Mouse (Mus musculus) midbrain, embryonic 10.5 days (tissue): ENCODE results near the gene Mrpl14. TPM values are rescaled to one million over a fixed set of nuclear protein-coding genes. Genes with fewer than 3 reads are reported as not detected.

Source experiments
- DNase-seq: peaks from one replicate; pipeline ENCODE4 v3.0.0-alpha.2; 2017; ENCODE audit warnings: low spot score
- H3K27ac ChIP-seq: fragments of 300-500 bp; sonication (generic); replicated peaks from 2 replicates; pipeline ENCODE4 v1.5.1; 2016; ENCODE audit warnings: mild to moderate bottlenecking
- H3K27me3 ChIP-seq: fragments of 300-500 bp; sonication (generic); 2 replicates; pipeline ENCODE4 v1.6.1; 2016; ENCODE audit warnings: low read depth, mild to moderate bottlenecking; ENCODE audit not compliant: poor library complexity, severe bottlenecking
- H3K36me3 ChIP-seq: fragments of 300-500 bp; sonication (generic); 2 replicates; pipeline ENCODE4 v1.6.1; 2016; ENCODE audit warnings: mild to moderate bottlenecking, moderate library complexity
- H3K4me1 ChIP-seq: fragments of 300-500 bp; sonication (generic); 2 replicates; pipeline ENCODE4 v1.6.1; 2016
- H3K4me3 ChIP-seq: fragments of 300-500 bp; sonication (generic); 2 replicates; pipeline ENCODE4 v1.5.1; 2016; ENCODE audit warnings: mild to moderate bottlenecking, moderate library complexity
- H3K9me3 ChIP-seq: fragments of 300-500 bp; sonication (generic); replicated peaks from 2 replicates; pipeline ENCODE4 v1.6.1; 2016; ENCODE audit warnings: mild to moderate bottlenecking
- WGBS: fragments of 180-500 bp; shearing (Covaris S2); methylation state at CpG from one replicate; pipeline ENCODE4 v1.1.7; 2016; 5-methylcytosine and 5-hydroxymethylcytosine counted together
- polyA plus RNA-seq: library from polyadenylated mRNA; unstranded; fragments of >200 nt; fragmentation: Nextera tagmentation; extraction: Ambion mirVana; gene quantifications from 2 replicates; pipeline ENCODE4 v1.2.1, GENCODE M21; 2016

Gene Mrpl14
- polyA plus RNA-seq, 1 experiment from 2014 or later = 155 TPM

DNA sequence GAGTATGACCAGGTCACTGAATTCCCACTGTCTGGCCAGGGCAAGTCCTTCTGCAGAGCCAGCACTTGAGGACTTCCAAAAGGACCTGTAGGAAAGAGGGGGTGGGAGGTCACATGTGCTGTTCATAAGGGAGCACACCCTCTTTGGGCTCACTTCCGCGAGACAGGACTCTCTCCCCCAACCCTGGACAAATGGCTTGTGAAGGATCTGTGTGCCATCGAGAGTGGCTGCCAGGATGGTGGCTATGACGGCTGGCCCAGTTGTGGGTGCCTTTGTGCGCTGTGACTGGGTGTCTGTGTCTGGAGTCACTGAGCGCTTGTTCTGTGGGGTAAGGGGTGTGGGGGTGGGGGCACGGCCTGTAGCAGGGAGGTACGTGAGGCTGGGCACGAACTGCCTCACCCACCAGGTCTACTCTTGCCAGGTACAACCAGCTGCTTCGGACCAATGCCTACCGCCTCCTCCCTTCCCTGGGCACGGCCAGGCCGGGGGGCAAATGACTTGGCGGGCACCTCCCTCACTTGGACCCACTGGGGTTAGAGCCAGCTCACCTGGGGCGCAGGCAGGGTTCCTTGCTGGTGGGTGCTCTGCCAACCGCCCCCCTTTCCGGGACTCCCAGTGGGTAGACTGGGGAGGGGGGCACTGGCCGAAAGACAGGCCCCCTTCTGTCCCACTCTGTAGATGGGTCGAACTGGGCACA, 47.1 kb downstream of the Mrpl14 start:
- WGBS = 61% methylated on average over 19 of the region's 19 CpGs
- H3K9me3 ChIP-seq = no peaks in the 10 kb centered on the region
- DNase-seq = no peak
- peaks cover 49% of the 10 kb centered on the region for H3K27me3 ChIP-seq
- H3K27ac ChIP-seq = peak overlapping the region; percentile 98
- H3K36me3 ChIP-seq = no peaks in the 10 kb centered on the region
- H3K4me1 ChIP-seq = peaks cover 78% of the 10 kb centered on the region
- H3K4me3 ChIP-seq = peak overlapping the region; percentile 57

- H3K4me1 ChIP-seq = peaks cover 72% of the 10 kb centered on the region
- under 1% methylated on average over 41 of the region's 41 CpGs for WGBS
- H3K27ac ChIP-seq = peak within 1 kb of the TSS; percentile 98
Observed at GRCm38 (mm10) chr17:45733735-45734301, 47.7 kb downstream of the Mrpl14 start, which contains the start of gene 1600014C23Rik. TSS of gene 1600014C23Rik (minus strand) at chr17:45733844.

DNA sequence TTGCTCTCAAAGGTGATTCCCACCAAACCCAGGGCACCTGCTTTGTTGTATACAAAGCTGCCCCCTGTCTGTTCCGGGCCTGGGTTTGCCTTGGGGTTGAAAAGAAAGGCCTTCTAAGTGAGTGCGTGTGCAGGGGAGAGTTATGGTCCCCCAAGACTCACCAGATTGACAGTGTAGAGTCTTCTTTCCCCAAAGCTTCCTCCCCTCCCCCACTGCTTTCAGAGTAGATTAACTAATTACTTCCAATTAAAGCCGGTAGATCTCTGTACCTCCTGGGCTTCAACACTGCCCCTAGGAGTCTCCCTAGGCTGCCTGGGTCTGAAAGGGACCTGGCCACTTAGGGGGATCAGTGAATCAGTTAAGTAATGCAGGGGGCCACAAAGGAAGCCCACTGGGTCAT, 48.2 kb downstream of the Mrpl14 start:
- Histone ChIP-seq H3K36me3 (no peaks in the 10 kb centered on the region), H3K27me3 (peaks cover 47% of the 10 kb centered on the region), H3K4me1 (peaks cover 68% of the 10 kb centered on the region), H3K9me3 (no peaks in the 10 kb centered on the region), H3K4me3 (peak overlapping the region; percentile 57), H3K27ac (peak overlapping the region; percentile 98)
- no peak for DNase-seq
- 10% methylated on average over 3 of the region's 3 CpGs for WGBS

More at GRCm38 (mm10) chr17:45733735-45734301, 47.7 kb downstream of the Mrpl14 start, which contains the start of gene 1600014C23Rik:
- H3K27me3 ChIP-seq = peaks cover 49% of the 10 kb centered on the region
- H3K36me3 ChIP-seq = no peaks in the 10 kb centered on the region
- peak; percentile 61 for DNase-seq
- no peaks in the 10 kb centered on the region for H3K9me3 ChIP-seq
- H3K4me3 ChIP-seq = peak within 1 kb of the TSS; percentile 57

- no peak for DNase-seq
- Histone ChIP-seq H3K9me3 (no peaks in the 10 kb centered on the region), H3K4me3 (peak overlapping the region; percentile 58), H3K27ac (peak overlapping the region; percentile 98), H3K27me3 (peaks cover 42% of the 10 kb centered on the region), H3K36me3 (no peaks in the 10 kb centered on the region), H3K4me1 (peaks cover 62% of the 10 kb centered on the region)
- 50% methylated on average over 4 of the region's 4 CpGs for WGBS
Observed at GRCm38 (mm10) chr17:45734881-45735280, 48.8 kb downstream of the Mrpl14 start.

DNA sequence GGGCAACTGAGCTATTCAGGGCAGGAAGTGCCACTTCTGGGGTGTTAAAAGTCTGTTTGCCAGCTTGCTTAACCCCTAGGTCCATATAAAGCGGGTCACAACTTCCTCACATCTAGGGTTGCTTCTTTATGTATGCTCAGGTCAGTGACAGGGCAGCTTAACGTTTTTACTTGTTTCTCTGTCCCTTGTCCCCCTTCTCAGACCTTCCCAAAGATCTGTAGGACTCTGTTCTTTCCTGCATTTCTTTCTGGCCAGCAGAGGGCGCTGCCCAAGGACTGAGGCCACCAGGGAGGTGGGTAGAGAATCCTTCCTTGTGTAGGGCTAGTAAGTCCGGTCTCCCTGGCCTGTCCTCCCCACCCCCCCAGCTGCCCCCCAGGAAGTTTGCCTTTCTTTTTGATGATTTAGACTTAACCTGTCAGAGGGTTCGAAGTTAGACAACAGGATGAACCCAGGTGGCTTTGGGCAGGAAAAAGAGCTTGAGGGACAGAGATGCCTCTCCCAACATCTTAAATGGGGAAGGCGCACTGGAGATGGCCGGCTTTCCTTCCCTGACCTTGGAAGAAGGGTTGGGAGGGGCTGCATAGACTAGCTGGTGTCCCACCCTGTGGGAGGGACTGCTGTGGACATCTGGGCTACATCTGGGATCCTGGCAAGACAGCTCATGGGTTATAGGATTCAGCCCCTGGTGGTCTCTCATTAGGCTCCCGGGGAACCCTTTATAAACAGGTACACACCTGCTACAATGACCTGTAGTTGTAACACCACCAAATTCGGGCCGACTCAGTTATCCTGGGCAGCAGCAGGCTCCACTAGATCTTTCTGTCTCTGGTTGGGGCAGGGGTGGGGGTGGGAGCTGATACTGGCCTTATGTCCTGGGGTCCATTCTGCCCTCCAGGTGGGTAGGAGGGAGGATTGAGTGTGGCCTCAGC, 49.5 kb downstream of the Mrpl14 start:
- no peaks in the 10 kb centered on the region for H3K36me3 ChIP-seq
- DNase-seq = peak; percentile 92
- peaks cover 54% of the 10 kb centered on the region for H3K4me1 ChIP-seq
- WGBS = 7% methylated on average over 10 of the region's 10 CpGs
- H3K9me3 ChIP-seq = no peaks in the 10 kb centered on the region
- H3K27ac ChIP-seq = peak overlapping the region; percentile 98
- H3K4me3 ChIP-seq = peak overlapping the region; percentile 58
- H3K27me3 ChIP-seq = peaks cover 37% of the 10 kb centered on the region

DNA sequence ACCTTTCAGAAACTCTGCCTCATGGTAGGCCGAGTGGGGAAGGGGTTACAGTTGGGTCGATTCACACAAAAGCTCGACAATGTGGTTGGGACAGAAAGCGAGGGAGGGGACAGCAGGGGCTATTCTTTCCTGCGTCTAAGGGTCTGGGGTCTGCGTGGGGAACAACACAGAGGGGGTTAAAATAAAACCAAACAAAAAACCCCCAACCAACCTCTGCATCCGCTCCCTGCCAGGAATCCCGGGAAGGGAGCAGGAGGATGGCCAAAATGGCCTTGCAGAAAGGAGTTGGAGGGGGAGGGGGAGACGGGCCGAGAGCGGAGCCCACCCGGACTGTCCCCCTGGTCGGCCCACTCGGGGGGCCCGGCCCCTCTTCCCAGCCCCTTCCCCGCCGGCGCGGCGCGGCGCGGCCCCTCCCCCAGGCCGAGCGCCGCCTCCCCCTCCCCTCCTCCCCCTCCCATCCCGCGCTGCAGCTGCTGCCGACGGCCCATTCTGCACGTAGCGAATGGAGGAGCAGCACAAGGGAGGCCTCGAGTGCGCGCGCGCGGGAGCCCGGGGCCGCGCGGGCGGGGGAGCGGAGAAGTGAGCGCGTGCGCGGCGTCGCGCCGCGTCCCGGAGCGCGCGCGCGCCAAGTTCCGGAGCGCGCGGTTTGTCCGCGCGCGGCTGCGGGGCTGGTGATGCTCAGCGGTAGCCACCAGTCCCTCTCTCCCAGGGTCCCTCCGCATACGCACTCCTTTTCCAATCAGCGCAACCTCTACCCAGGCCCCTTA, 50.4 kb downstream of the Mrpl14 start:
- peaks cover 34% of the 10 kb centered on the region for H3K27me3 ChIP-seq
- DNase-seq = peak; percentile 94
- peak overlapping the region; percentile 98 for H3K27ac ChIP-seq
- H3K9me3 ChIP-seq = no peaks in the 10 kb centered on the region
- peaks cover 49% of the 10 kb centered on the region for H3K4me1 ChIP-seq
- under 1% methylated on average over 64 of the region's 72 CpGs for WGBS
- H3K4me3 ChIP-seq = peak overlapping the region; percentile 58
- H3K36me3 ChIP-seq = no peaks in the 10 kb centered on the region

- Histone ChIP-seq H3K4me1 (peaks cover 49% of the 10 kb centered on the region), H3K4me3 (peak overlapping the region; percentile 58), H3K36me3 (no peaks in the 10 kb centered on the region), H3K9me3 (no peaks in the 10 kb centered on the region), H3K27ac (peak overlapping the region; percentile 98), H3K27me3 (peaks cover 28% of the 10 kb centered on the region)
- 14% methylated on average over 10 of the region's 10 CpGs for WGBS
- DNase-seq = no peak
Observed at GRCm38 (mm10) chr17:45737078-45737601, 51.0 kb downstream of the Mrpl14 start.

DNA sequence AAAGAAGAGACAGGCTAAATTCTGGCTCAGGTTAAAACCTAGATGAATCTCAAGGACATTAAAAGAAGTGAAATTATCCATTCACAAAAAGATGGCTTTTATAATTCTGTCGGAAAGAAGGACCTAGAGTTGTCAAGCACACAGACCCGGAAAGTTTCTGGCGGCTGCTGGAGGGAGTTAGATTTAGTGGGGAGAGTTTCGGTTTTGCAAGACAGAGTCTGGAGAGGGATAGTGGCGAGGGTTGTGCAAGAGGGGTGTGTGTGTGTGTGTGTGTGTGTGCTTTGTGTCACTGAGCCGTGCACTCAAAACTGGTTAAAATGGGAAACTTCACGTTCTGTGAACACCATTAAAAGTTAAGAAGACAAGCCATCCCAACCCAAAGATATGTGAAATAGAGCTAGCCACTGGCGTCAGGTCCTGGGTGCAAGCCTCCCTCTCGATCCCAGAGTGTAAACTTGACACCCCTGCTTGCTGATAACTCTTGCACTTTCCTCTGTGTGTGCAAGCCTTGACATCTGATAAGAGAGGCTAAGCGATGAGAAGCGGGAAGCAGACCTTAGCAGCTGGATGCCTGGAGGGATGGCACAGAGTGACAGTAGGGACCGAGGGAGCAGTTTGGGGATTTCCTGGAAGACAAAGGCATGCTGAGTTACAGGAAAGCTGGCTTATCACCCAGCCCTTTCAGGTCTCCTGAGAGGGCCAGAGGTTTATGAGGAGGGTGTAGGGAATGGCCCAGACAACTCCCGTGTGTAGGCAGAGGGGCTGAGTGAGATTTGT, 56.4 kb downstream of the Mrpl14 start:
- Histone ChIP-seq H3K27me3 (no peaks in the 10 kb centered on the region), H3K27ac (0 out of 2 replicates have a peak overlapping the region, but pooled peaks have one; percentile 14), H3K4me1 (peaks cover 7% of the 10 kb centered on the region), H3K36me3 (no peaks in the 10 kb centered on the region), H3K4me3 (no peak overlapping the region), H3K9me3 (no peaks in the 10 kb centered on the region)
- DNase-seq = no peak
- 58% methylated on average over 13 of the region's 13 CpGs for WGBS

- DNase-seq = no peak
- H3K4me1 ChIP-seq = peaks cover 9% of the 10 kb centered on the region
- H3K27me3 ChIP-seq = no peaks in the 10 kb centered on the region
- H3K4me3 ChIP-seq = no peak overlapping the region
- WGBS = 94% methylated on average over 2 of the region's 2 CpGs
- no peaks in the 10 kb centered on the region for H3K36me3 ChIP-seq
- no peaks in the 10 kb centered on the region for H3K9me3 ChIP-seq
- 0 out of 2 replicates have a peak overlapping the region, but pooled peaks have one; percentile 42 for H3K27ac ChIP-seq
Observed at GRCm38 (mm10) chr17:45745629-45746028, 59.5 kb downstream of the Mrpl14 start.

GRCm38 (mm10) chr17:45746755-45747154, 60.6 kb downstream of the Mrpl14 start:
- DNase-seq = no peak
- H3K27me3 ChIP-seq = no peaks in the 10 kb centered on the region
- H3K9me3 ChIP-seq = no peaks in the 10 kb centered on the region
- no peaks in the 10 kb centered on the region for H3K36me3 ChIP-seq
- peak overlapping the region; percentile 28; the same call in 1 of the 2 replicates for H3K27ac ChIP-seq
- 78% methylated on average over 12 of the region's 12 CpGs for WGBS
- H3K4me1 ChIP-seq = peaks cover 9% of the 10 kb centered on the region
- no peak overlapping the region for H3K4me3 ChIP-seq

DNA sequence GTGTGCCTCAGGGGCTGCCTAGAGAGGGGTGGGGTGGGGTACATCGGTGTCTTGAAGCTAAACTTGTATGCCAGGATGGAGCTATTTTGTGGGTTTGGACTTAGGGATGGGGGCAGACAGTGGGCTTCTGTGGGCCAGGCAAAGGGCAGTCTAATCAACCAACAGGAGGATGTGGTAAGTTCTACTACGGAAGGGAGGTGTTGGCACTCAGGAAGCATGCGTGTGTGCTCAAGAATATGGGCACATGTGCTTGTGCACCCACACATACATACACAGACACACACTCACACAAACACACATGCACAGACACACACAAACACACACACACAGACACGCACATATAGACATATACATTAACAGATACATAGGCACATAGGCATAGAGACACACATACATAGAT, 61.2 kb downstream of the Mrpl14 start:
- WGBS = 92% methylated on average over 4 of the region's 4 CpGs
- Histone ChIP-seq H3K27me3 (no peaks in the 10 kb centered on the region), H3K9me3 (no peaks in the 10 kb centered on the region), H3K27ac (no peak overlapping the region), H3K4me3 (no peak overlapping the region), H3K36me3 (no peaks in the 10 kb centered on the region), H3K4me1 (peaks cover 13% of the 10 kb centered on the region)
- no peak for DNase-seq
